Mouse (Mus musculus): ENCODE data around the gene Draxin.
A peak's percentile ranks its signal among the peaks of the same experiment; 100 is the strongest.

The Draxin gene

GRCm38 (mm10) chr4:148114758-148115391 is 15.6 kb downstream of the Draxin start:
- DNase-seq = peak; percentile 63

DNA sequence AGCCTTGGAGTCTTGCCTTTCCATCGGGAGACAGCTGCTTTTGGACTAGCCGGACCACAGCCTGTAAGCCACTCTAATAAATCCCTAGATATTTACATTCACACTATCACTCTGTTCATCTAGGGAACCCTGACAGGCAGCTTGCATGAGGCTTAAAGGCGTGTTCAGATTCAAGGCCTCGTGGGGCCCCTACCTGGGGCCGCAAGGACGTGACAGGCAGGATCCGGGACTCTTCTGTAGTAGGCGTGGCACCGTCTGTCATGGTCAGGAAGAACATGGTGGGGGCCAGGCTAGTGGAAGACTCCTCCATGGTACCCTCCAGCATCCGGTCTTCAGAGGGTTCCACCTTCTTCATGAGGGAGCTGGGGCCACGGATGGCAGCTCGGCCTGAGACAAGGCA is 18.0 kb downstream of the Draxin start:
- DNase-seq = no peak

DNA sequence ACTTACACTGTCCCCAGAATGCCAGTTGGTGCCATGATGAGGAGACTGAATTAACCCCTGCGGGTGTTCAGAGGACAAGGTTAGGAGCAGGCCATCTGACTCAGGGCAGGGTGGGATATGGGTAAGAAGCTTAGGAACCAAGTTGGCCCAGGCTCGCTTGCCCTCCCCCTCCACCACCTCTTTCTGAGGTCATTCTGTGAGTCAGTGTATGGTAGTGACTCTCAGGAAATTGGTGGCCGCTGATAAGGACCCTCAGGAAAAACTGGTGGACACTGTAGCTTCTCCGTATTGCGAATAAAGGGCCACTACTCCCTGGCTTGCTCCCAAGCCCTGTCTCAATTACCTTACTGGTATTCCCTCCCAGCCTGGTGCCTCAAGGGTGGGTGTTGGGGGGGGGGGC is 21.3 kb downstream of the Draxin start:
- DNase-seq = no peak

- no peak for DNase-seq
Measured at GRCm38 (mm10) chr4:148108565-148109100, 21.9 kb downstream of the Draxin start.

DNA sequence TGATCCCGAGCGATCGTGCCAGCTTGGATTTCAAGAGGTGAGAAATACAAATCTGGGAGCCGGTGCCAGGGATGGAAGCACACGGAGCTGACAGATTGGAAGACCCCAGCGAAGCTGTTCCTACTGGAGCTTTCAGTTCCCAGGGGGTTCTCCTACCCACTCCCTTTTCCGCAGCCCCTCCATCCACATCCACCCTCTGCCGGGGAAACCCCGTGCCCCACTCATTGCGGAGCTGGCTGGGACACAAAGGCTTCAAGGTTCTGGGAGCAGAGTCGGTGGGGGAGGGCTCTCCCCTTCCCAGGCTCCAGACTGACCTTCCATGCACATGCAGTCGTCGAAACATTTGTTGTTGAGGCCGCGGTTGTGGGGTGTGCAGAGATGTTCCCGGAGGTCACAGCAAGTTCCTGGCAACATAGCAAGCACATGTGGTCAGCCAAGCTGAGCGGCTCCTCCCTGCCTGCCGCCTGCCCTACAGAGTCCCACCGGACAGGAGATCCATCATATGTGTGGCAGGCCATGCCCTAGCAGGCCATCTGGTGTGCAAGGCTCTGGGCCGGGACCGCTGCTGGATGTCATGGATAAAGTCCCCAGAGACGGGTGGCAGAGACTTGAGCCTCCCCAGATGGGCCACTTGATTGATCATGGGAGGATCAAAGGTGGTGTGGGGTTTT is 22.7 kb downstream of the Draxin start:
- DNase-seq = peak; percentile 28

DNA sequence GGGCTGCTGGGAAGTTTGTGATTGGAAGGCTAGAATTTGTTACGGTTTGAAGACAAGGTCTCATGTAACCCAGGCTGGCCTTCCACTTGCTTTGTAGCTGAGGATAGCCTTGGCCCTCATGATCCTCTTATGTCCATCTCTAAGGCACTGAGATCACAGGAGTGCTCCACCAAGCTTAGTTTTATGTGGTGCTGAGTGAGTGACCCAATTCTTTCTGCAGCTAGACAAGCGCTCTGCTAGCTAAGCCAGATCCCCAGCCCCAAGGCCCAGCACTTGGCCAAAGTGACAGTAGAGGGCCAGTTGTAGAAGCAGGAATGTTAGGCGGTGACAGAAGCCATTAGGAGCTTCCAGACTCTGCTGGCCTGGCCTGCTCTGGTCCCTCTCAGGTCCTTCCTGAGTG is 26.4 kb downstream of the Draxin start:
- no peak for DNase-seq

DNA sequence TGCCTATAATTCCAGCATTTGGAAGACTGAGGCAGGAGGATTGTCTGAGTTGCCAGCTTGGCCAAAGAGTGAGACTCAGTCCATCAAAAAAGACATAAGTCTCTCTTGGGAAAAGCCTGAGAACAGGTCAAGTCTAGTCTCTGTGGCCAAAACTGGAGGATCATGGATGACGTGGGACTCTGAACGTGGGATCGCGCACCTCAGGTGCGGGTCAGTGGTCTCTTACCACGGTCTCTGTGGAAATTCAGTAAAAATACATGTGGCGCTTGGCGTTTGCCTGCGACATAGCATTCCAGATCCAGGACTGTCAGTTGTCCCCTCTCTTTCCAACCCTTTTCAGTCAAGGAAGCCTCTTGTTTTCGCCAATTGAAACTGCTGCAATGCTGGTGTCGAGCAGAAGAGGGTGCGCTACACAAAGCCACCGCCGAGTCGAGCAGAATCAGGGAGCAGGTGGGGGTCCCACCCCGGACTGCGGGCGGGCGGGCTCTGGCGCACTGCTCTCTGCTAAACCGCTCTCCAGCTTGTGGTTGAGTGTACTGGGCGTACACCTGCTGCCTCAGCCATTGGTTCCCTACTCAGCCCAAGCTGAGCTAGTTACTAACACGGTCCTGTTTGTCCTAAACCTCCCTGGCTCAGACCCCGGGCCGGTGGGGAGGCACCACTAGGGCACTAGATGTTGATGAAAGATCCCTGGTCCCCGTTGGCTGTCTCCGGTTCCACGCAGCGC is 28.5 kb downstream of the Draxin start:
- peak; percentile 52 for DNase-seq

- no peak for DNase-seq
Measured at GRCm38 (mm10) chr4:148098666-148099065, 31.8 kb downstream of the Draxin start.

DNA sequence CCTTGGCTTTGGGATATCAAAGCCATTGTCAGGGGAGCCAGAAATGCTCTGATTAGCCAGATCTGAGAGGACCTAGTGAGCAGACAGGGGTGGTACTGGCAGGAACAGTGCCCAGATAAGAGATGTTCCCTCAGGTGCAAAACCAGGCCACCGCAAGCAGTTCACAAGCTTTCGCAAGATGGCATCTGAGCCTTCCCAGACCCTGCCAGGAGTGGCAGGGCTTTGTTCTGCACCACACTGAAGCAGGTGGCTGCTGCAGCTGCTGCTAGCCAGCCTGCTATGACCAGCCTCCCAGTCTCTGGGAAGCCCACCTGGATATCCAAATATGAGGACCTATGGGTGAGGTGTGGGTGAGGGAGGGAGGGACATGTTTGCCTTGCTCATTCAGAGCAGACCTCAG is 32.6 kb downstream of the Draxin start:
- DNase-seq = no peak

DNA sequence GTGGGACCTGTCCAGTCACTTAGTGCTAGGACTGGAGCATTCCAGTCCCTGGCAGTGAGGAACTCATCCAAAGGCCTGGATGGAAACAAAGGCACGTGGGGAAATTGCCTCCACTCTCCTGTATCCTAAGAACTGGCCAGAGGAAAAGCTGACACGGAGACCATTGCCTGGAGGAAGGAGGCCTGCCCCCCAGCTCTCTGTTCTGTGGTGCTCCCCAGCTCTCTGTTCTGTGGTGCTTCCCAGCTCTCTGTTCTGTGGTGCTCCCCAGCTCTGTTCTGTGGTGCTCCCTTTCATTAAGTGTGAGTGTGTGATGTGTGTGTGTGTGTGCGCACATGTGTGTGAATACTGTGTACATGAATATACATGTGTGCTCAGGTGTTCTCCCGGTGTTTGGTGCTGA is 35.4 kb downstream of the Draxin start:
- DNase-seq = no peak

GRCm38 (mm10) chr4:148094161-148094560 is 36.3 kb downstream of the Draxin start:
- no peak for DNase-seq

DNA sequence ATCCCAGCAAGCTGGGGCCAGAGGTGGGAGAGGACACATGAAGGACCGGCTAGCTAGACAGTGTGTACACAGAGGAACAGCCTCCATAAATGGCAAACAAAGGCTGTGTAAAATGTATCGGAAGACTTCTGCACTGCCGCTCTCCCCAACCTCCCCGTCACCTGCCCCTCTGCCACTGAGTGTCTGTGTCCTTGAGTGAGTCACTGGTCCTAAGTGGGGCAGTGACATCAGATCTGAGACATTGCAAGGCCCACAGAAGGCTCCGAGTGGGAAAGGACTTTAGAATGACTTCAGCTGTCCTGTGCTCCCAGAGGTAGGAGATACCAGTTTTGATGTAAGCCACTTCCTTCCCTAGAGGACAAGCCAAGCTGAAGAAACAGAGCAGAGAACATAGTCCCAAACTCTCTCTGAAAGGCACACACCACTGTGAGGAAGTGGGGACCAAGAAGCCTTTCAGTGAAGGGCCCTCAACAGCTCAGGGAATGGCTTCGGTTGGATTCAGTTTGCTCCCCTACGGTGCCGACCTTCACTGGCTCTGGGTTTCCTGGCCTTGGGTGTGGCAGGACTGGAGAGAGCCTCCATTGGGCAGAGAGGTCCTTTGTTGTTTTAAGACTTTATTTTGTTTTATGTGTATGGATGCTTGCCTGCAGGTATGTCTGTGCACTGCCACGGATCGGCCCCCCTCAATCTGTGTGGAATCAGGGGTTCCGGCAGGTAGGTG is 37.8 kb downstream of the Draxin start:
- no peak for DNase-seq

GRCm38 (mm10) chr4:148091181-148091580 is 39.3 kb downstream of the Draxin start:
- no peak for DNase-seq

DNA sequence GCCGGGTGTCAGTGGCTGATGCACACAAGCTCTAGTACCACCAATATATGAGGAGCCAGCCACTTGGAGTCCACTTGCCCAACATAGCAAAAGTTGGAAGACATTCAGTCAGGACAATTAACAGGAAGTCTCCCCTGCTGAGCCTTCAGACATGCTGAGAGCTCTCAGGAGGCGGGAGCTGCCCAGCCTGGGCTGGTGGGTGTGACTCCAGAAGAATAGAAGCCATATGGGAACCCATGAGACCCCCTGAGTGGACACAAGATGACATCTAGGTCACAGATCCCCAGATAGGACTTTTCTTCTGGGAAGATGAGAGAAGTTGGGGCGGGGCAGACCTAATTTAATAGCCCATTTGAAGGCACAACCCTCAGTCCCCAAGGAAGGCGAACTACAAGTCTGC is 41.3 kb downstream of the Draxin start:
- no peak for DNase-seq

DNA sequence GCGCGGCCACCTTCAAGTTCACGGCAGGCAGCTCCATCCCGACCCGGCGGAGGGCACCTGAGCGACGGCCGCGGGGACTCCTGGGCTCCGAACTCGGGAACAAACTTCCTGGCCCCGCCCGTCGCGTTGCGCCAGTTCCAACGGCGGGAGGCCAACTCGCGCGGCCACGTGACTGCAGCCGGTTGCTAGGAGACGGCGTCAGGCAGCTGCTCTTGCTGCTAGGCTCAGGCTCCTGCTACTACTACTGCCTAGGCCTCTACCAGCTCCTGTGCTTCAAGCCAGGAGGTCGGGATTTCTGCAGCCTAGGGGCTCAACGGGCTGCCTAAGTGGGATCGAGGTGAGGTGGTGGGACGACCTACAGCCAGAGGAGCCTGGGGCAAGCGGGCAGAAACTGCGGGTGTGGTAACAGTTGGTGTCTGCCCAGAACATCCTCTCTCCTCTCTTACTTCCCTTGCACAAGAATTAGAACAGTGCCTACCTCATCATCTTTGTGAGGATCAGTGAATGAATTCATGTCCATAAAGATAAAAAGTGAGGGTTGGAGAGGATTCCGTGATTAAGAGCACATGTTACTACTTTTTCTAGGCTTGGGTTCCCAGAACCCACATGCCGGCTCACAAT is 42.5 kb downstream of the Draxin start, which contains the start of gene Agtrap:
Gene Agtrap, minus strand, starts transcription at position 125 of the 621 bp plus-strand sequence.
- DNase-seq = peak; percentile 95

- no peak for DNase-seq
Measured at GRCm38 (mm10) chr4:148087091-148087906, 43.2 kb downstream of the Draxin start.

DNA sequence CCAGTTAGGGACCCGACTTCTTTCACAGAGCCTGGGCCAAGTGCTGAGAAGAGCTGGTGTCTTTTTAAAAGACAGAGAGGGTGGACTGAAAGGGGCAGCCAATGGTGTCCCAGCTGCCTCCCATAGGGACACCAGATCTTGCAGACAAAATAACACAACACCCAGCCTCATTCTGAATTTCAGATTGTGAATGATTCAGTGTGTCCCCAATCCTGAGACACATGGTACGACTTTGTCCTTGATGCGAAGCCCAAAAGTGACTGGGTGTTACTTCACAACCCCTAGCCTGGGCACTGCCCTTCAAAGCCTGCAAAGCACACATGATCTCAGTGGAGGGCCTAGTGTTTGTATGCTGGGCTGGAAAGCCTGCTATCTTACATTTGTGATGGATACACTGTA is 44.6 kb downstream of the Draxin start:
- no peak for DNase-seq

DNA sequence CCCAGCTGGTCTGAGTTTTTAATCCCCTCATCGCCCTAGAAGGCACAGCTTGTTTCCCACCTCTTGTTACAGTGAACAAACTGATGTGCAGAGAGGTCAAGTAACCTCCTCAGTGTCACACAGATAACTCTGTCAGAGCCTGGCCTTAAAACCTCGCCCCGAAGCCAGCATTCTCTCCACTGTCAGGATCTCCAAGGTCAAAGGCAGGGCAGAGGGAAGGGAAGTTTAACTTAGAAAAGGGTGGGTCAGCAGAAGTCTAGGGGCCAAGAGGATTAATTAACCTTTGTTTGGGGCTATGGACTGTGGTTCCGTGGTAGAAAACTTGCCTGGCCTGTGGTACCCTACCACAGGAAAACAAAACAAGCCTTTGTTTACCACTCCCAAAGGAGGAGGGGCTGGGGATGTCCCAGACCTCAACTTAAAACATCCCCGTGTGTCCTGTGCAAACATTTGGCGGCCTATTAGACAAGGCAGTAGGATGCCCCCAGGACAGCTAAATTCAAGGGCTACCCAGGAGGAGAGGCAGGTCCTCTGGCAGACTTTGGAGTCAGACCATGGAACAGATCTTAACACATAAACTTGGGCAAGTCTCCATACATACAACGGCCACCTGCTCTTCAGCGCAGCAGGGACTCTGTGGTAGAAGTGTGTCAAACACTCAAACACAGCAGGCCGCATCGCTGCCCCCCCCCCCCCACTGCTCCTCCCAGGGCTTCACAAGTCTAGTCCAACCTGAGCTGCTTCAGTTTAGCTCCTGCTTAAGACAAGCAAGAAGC is 45.2 kb downstream of the Draxin start:
- no peak for DNase-seq

DNA sequence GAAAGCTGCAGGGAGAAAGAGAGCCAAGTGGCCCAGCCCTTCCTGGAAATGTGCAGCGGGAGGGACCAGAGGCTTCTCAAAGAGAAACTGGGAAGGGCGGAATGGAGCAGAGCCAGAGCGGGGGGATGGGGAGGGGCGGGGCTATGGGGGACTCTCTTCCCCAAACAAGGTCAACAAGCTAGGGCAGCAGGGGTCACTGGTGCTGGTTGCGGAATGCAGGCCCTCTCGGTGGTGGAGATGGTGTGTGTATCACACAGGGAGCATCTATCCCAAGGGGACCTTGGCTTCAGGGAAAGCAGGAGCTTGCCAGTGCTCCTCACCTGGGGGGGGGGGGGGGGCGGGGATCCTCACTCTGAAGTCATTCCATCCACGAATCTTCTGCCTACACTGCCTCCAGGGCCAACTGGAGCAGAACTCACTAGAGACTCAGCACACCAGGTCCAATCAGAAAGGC is 46.2 kb downstream of the Draxin start:
- no peak for DNase-seq

DNA sequence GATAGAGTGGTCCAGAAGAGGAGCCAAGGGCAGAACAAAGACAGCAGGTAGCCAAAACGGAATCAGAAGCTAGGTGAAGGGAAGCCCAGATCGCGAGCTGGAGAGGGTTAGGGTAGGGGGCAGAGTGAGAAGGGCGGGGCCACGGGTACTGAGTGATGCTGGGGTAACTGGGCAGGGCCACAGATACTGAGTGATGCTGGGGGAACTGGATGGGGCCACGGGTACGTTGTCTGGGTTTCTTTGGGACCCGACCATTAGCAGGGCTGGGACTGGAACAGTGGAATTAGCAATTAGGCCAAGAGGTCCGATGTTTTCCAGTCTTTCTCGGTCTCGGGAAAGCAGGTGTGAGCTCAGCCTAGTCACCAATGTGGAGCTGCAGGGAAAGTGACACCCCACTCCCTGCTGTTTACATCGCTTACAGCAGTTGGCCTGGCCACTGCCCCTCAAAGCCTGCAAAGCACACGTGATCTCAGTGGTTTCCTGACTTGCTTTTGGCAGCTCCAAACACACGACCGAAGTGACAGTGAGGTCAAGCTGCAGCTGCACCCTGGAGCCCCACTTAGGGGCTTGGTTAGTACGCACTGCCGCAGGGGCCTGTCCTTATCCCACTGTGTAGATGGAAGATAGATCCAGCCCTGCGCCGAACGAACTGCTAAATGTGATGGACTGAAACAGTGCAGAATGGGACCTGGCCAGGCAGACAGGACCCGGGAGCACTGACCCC is 47.2 kb downstream of the Draxin start:
- DNase-seq = no peak
